Mouse (Mus musculus): ENCODE results near the gene Inmt.

The Inmt gene

DNA sequence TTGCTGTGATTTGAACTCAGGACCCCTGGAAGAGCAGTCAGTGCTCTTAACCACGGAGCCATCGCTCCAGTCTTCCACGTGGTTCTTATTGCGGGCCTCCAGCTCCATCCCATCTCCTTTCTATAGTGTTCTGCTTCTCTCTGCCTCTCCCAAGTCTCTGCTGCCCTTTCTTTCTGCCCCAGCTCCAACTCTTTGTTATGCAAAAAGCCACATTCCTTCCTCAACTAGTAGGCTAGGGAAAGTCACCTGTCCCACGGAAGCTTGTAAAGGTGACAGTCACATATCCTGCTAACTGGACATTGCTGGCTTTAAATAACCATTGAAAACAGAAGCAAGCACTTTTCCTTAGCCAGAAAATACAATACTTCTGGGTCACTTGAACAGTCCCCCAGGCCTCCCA is 5.0 kb downstream of the Inmt start:
- no peak for DNase-seq (ENCODE audit: low read depth, low spot score)

- DNase-seq (ENCODE audit: low read depth, low spot score), result peak; percentile 54
Measured at GRCm38 (mm10) chr6:55166777-55167463, 7.9 kb downstream of the Inmt start.

DNA sequence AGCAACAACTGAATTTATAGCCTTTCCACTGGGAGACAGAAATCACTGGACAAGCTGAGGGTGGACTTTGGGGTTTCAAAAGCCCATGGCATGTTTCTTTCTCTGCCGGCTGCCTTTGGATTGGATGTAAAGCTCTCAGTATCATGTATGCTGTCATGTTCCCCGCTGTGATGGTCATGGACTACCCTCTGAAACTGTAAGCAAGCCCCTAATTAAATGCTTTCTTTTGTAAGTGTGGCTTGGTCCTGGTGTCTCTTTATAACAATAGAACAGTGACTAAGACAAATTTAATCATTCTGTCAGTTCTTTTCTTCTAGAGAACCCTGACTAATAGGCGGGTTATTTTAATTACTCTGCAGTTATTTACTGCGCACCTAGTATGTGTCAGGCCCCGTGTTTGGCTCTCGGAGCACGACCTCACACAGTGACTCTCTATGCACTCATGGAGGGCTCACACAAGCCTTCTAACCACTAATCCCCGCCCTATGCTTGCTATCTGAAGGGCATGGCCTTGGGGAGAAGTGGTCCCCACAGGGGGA is 11.7 kb downstream of the Inmt start:
- DNase-seq (ENCODE audit: low read depth, low spot score), result no peak

DNA sequence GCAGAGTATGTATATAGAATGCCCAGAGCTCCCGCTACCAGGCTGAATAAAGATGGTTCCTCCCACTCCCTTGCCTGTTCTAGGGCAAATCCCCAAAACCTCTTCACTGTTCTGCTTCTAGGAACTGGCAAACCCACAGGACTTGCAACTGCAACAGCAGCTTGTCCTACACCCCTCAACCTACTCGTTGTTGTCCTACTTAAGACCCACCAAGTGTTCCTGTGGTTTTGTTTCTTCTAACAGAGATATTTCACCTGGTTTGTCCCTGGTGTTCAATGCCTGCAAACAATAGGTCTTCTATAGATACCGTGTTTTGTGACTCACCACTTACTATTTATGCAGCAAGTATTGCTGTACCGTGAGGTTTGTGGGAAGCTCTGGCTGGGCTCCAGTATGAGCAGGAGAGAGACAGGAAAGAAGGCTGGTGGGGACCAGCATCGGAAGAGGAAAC is 13.5 kb downstream of the Inmt start:
- no peak for DNase-seq (ENCODE audit: low read depth, low spot score)

DNA sequence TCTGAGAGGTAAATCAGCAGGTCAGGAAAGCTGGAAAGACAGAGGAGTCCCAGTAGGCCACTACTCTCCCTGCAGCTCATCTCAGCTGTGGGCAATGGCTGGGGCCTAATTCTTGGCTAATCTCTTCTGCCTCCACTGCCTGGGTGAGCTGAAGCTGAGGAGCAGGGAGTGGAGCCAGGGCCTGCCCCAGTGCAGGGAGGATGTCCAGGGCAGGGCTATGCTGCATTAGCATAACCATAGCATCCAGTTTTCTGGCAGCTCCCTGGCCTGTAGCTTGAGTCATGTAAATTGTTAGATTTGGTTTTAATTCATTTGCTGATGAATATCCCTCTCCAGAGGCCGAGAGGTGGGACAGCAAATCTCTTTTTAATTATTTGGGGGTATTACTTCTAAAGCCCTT is 15.6 kb downstream of the Inmt start:
- no peak for DNase-seq (ENCODE audit: low read depth, low spot score)

- no peak for DNase-seq (ENCODE audit: low read depth, low spot score)
Measured at GRCm38 (mm10) chr6:55152226-55152625, 22.6 kb downstream of the Inmt start.

DNA sequence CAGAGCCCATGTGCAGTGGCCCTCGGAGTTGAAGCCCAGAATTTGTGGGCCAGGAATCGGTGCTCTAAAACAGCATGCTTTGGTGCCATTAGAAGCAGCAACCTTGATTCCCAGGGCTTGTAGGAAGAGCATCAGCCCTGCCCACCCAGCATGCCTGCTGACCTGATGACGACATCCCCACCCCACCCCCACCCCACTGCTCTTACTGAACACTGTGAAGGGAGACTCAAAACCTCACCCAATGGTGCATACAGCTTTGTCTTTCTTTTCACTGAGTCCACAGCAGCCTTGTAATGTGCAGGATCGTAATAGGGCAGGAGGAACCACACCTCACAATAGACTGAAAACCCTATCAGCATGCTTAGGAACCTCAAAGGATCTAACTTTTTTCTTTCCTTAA is 28.7 kb downstream of the Inmt start:
- DNase-seq (ENCODE audit: low read depth, low spot score), result no peak

- no peak for DNase-seq (ENCODE audit: low read depth, low spot score)
Measured at GRCm38 (mm10) chr6:55145285-55145684, 29.6 kb downstream of the Inmt start.

DNA sequence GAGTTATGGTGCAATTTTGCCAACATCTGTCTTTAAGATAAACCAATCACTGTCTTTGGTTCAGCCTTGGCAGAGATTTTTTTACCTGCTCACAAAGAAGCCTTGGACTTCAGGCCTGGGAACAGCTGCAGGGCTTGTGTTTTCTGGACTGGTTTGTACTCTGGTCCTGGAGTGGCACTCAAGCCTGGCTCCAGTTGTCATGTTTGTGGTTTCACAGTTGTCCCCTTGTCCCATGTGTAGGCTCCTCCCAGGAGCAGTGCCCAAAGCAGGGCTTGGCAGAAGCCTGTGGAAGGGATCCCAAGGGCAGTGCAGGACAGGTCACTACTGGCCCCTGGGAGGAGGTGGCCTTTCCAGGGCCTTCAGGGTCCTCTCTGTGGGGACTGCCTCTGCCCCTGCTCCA is 36.5 kb downstream of the Inmt start:
- no peak for DNase-seq (ENCODE audit: low read depth, low spot score)

DNA sequence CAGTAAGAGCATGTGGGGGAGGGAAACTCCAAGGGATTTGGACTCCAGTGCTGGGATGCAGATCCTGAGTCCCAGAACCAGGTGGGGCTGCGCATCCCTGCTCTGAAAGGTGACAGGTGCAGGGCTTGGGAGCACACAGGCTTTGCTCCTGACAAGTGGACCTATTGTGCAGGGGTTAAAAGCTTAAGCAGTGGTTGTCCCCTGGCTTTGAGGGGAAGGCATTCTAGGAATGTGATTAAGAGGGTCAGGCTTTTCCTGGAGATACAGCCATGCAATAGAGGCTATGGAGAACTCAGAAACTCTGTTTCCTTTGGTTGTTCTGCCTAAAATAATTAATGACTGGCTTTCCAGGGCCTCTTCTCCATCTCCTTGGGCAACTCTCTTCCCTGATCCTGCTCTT is 41.4 kb downstream of the Inmt start:
- DNase-seq (ENCODE audit: low read depth, low spot score), result no peak

DNA sequence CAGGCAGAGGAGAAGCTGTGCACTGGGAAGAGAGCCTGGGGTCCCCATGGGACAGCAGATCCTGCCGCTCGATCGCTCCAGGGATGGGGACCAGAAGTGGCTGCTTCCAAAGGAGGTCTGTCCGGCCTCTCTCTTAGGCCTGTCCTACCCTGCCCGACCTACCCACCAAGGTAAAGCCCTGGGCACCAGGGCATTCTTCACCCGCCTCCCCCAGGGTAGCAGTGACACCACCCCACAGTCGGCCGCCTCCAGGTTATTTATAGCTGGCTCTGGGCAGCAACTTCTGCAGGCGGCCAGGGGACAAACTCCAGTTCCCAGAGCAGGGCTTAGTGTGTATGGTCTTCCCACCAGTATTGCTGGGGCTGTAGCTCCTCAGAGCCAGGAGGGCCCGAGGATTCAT is 42.0 kb downstream of the Inmt start, which contains the start of gene Crhr2:
TSS of gene Crhr2 (minus strand) at position 223 of the 400 bp plus-strand sequence.
- no peak for DNase-seq (ENCODE audit: low read depth, low spot score)

GRCm38 (mm10) chr6:55131301-55131700 is 43.5 kb downstream of the Inmt start:
- no peak for DNase-seq (ENCODE audit: low read depth, low spot score)

GRCm38 (mm10) chr6:55130631-55131030 is 44.2 kb downstream of the Inmt start:
- no peak for DNase-seq (ENCODE audit: low read depth, low spot score)

GRCm38 (mm10) chr6:55128391-55128790 is 46.5 kb downstream of the Inmt start:
- DNase-seq (ENCODE audit: low read depth, low spot score), result no peak

GRCm38 (mm10) chr6:55126576-55126975 is 48.3 kb downstream of the Inmt start:
- DNase-seq (ENCODE audit: low read depth, low spot score), result no peak

DNA sequence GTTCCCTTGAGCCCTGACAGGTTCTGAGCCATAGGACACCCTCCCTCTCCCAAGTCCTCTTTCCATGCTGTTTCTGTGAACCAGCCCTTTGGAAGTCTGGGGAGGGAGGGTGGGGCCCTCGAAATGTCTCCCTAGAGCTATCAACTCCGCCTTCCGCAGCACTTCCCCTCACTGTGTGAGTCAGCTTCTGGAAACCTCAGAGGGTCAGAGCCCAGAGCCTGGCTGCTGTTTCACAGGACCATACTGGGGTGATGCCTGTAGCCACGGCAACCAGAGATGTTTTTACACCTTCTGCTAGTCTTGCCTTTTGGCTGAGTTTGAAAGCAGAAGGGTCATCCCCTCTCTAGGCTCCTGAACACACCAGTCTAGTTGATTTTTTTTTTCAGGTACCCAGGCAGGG is 51.8 kb downstream of the Inmt start:
- no peak for DNase-seq (ENCODE audit: low read depth, low spot score)
